Mouse (Mus musculus) cerebellum, adult 2 months (tissue): ENCODE data around the gene Pspc1.

Experiments used
- CTCF ChIP-seq: fragments of 200-500 bp; IDR thresholded peaks from 2 replicates; pipeline ENCODE4 v1.5.1; 2011; ENCODE audit warnings: low read depth, mild to moderate bottlenecking, control low read depth, low read length, moderate library complexity, borderline replicate concordance; ENCODE audit not compliant: insufficient read depth
- POLR2A ChIP-seq: fragments of 200-500 bp; IDR thresholded peaks from 2 replicates; pipeline ENCODE4 v1.6.1; 2011; ENCODE audit warnings: low read length, control low read depth, borderline replicate concordance; ENCODE audit not compliant: insufficient read depth

- no peak for TF ChIP-seq CTCF
- no peak for TF ChIP-seq POLR2A
Observed at GRCm38 (mm10) chr14:56702644-56703043, 75.5 kb downstream of the Pspc1 start.
